Mouse (Mus musculus) small intestine, adult 2 months (tissue): ENCODE data around the gene Pabpc4. TPM values are rescaled to one million over a fixed set of nuclear protein-coding genes. Genes with fewer than 3 reads are reported as not detected.
A peak's percentile ranks its signal among the peaks of the same experiment; 100 is the strongest.

ENCODE experiments used
- H3K27ac ChIP-seq: fragments of 200-500 bp; 2 replicates; pipeline ENCODE4 v1.5.1; 2012; ENCODE audit warnings: low read depth, low read length, control low read depth, inconsistent platforms; ENCODE audit not compliant: insufficient read depth
- H3K27me3 ChIP-seq: fragments of 200-500 bp; 2 replicates; pipeline ENCODE4 v1.6.1; 2012; ENCODE audit warnings: mild to moderate bottlenecking, moderate library complexity, low read length, inconsistent platforms; ENCODE audit not compliant: control insufficient read depth, insufficient read depth
- H3K36me3 ChIP-seq: fragments of 200-500 bp; 2 replicates; pipeline ENCODE4 v1.6.1; 2012; ENCODE audit warnings: mild to moderate bottlenecking, low read length, control low read depth, inconsistent platforms; ENCODE audit not compliant: control insufficient read depth, insufficient read depth
- H3K4me1 ChIP-seq: fragments of 200-500 bp; 2 replicates; pipeline ENCODE4 v1.6.1; 2012; ENCODE audit warnings: low read length, inconsistent platforms, mixed read lengths; ENCODE audit not compliant: control insufficient read depth, insufficient read depth, insufficient read length
- H3K4me3 ChIP-seq: fragments of 200-500 bp; 2 replicates; pipeline ENCODE4 v1.5.1; 2012; ENCODE audit warnings: low read depth, mild to moderate bottlenecking, control low read depth, inconsistent platforms, low read length, moderate library complexity
- CTCF ChIP-seq: fragments of 200-500 bp; IDR thresholded peaks from 2 replicates; pipeline ENCODE4 v1.5.1; 2012; ENCODE audit warnings: low read depth, mild to moderate bottlenecking, control low read depth, inconsistent platforms, low read length, moderate library complexity, mixed read lengths; ENCODE audit not compliant: insufficient replicate concordance, insufficient read length; ENCODE audit errors: extremely low read depth
- POLR2A ChIP-seq: fragments of 200-500 bp; IDR thresholded peaks from 2 replicates; pipeline ENCODE4 v1.6.1; 2012; ENCODE audit warnings: low read depth, mild to moderate bottlenecking, control low read depth, inconsistent platforms, low read length, moderate library complexity
- WGBS: fragments of 180-500 bp; shearing (Covaris S2); methylation state at CpG from one replicate; pipeline ENCODE4 v1.1.7; 2018; 5-methylcytosine and 5-hydroxymethylcytosine counted together
- polyA plus RNA-seq: library from polyadenylated mRNA; depleted of rRNA; stranded (reverse); fragments of >200 nt; gene quantifications from 2 replicates; pipeline ENCODE4 v1.2.3, GENCODE M21; 2012

Gene Pabpc4
- polyA plus RNA-seq, 1 experiment = 133 TPM

GRCm38 (mm10) chr4:123236431-123237031, 25.6 kb upstream of the Pabpc4 start:
- TF ChIP-seq CTCF (no peak), POLR2A (no peak)
- Histone ChIP-seq H3K27me3 (peaks cover 14% of the 10 kb centered on the region), H3K27ac (peak overlapping the region; percentile 29), H3K4me3 (no peak overlapping the region), H3K4me1 (peaks cover 6% of the 10 kb centered on the region; the same call in 1 of the 2 replicates), H3K36me3 (no peaks in the 10 kb centered on the region)
- WGBS = 78% methylated on average over 13 of the region's 13 CpGs

DNA sequence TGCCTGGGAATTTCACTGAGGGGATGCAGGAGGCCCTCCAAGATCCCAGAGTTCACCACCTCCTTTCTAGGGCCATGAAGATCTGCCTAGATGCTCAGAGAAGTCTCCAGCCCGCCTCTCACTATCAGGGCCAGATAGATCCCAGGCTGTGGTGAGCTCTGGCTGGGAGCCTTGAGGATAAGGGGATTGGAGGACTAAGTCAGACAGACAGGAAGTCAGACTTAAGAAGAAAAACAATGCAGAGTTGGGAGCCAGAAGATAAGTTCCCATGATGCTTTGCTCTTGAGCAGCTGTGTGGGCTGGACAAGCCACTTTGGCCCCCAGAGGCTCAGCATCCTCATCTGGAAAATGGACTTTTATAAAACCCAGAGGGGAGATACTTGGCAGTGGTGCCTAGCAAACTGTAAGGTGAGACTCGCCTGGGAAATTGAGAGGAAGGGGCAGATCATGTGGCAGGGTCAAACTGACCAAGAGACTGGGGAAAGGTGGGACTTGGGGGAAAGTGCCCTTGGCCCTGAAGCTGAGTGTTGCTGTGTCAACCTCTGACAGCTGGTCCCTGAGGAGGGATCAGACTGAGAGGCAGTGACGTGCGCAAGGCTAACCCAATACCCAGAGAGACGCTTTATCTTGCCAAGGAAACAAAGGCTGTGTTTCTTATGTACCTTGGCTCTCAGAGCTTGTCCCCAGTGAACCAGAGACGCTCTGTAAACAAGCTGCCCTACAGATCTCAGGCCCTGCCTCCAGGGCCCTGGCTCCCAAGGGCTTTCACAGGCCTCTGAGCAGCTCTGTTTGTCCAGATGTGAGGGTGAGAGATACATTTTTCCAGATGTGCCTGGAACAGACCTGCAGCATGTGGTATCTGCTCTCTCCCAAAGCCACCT, 24.5 kb upstream of the Pabpc4 start:
- WGBS = 28% methylated on average over 6 of the region's 6 CpGs

GRCm38 (mm10) chr4:123239361-123240203, 22.6 kb upstream of the Pabpc4 start:
- Histone ChIP-seq H3K4me3 (peak overlapping the region; percentile 44), H3K27ac (no peak overlapping the region)

More for the DNA sequence above, 24.5 kb upstream of the Pabpc4 start:
- Histone ChIP-seq H3K36me3 (no peaks in the 10 kb centered on the region), H3K27ac (0 out of 2 replicates have a peak overlapping the region, but pooled peaks have one; percentile 10), H3K27me3 (peaks cover 14% of the 10 kb centered on the region), H3K4me3 (no peak overlapping the region), H3K4me1 (peaks cover 6% of the 10 kb centered on the region; the same call in 1 of the 2 replicates)
- TF ChIP-seq POLR2A (no peak), CTCF (no peak)

DNA sequence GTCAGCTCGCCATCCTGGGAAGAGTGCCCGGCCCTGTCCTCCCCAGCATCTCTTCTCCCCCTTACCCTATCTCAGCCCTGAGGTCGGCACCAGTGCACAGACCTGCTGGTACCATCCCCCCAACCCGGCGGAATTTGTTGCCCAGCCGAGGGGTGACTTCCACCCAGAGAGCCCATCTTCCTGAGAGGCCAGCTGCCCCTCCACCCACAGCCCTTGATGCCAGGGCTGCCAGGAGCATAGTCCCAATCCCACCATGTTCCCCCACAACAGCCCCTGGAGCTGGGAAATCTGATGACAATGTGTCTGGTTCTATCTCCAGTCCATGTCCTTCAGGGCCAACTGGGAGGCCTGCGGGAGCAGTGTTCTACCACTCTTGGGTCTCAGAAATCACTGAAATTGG, 15.9 kb upstream of the Pabpc4 start:
- no peaks in the 10 kb centered on the region for H3K36me3 ChIP-seq
- no peak for TF ChIP-seq POLR2A
- no peak for TF ChIP-seq CTCF
- no peaks in the 10 kb centered on the region for H3K27me3 ChIP-seq
- WGBS = 85% methylated on average over 7 of the region's 7 CpGs
- no peaks in the 10 kb centered on the region for H3K4me1 ChIP-seq
- H3K27ac ChIP-seq = no peak overlapping the region
- no peak overlapping the region for H3K4me3 ChIP-seq

More at GRCm38 (mm10) chr4:123239361-123240203, 22.6 kb upstream of the Pabpc4 start:
- Histone ChIP-seq H3K27me3 (peaks cover 6% of the 10 kb centered on the region), H3K4me1 (peaks cover 6% of the 10 kb centered on the region; the same call in 1 of the 2 replicates), H3K36me3 (no peaks in the 10 kb centered on the region)
- WGBS = 7% methylated on average over 58 of the region's 58 CpGs
- TF ChIP-seq POLR2A (no peak), CTCF (no peak)

- TF ChIP-seq POLR2A (no peak), CTCF (no peak)
- Histone ChIP-seq H3K4me1 (no peaks in the 10 kb centered on the region), H3K36me3 (no peaks in the 10 kb centered on the region), H3K4me3 (no peak overlapping the region), H3K27ac (no peak overlapping the region; the same call in 1 of the 2 replicates), H3K27me3 (no peaks in the 10 kb centered on the region)
- 91% methylated on average over 5 of the region's 5 CpGs for WGBS
Measured at GRCm38 (mm10) chr4:123246651-123247050, 15.5 kb upstream of the Pabpc4 start.

DNA sequence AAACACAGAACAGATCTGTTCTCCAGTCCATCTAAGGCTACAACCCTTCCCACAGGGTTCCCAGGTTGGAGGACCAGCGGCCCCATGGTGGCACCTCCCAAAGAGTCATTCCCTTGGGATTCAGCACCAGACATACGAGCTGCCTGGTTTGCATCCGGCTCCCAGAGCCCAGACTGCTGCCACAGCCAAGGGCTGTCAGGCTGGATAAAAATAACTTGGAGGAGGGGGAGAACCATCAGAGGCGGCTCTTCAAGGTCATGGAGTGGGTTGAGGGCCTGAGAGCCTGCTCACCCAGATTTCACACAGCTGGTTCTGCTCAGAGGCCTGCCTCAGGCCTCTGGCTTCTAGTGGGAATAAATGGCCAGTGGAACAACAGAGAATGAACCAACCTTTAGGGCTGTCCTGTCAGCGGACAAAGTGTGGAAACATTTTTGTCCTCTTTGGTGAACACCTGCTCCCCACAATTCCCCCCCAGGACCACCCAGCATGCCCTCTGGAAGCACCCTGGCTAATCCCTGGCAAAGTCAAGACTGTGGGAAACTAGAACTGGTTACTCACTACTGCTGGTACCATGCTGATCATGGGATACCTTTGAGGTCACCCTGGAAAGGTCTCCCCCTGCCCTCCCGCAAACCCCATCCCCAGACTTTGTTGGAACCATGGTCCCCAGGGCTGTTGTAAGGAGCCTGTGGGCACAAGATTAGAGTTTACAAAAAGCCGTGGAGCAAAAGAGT, 14.8 kb upstream of the Pabpc4 start:
- Histone ChIP-seq H3K4me1 (no peaks in the 10 kb centered on the region), H3K4me3 (no peak overlapping the region), H3K27me3 (no peaks in the 10 kb centered on the region), H3K27ac (no peak overlapping the region), H3K36me3 (no peaks in the 10 kb centered on the region)
- no peak for TF ChIP-seq CTCF
- no peak for TF ChIP-seq POLR2A
- WGBS = 72% methylated on average over 7 of the region's 7 CpGs
